Mouse (Mus musculus) hematopoietic multipotent progenitor cell, adult 10-12 weeks (in vitro differentiated cells): ENCODE measurements around the gene Gnptg. TPM values are rescaled to one million over a fixed set of nuclear protein-coding genes. Genes with fewer than 3 reads are reported as not detected.

Experiments used
- polyA plus RNA-seq: library from polyadenylated mRNA; stranded (reverse); fragments of >175 nt; gene quantifications from 2 replicates; pipeline ENCODE4 v1.2.3, GENCODE M21; 2012; ENCODE audit warnings: low replicate concordance

Gene Gnptg
- 9.7 and 21.5 TPM in 2 replicates for polyA plus RNA-seq

GRCm38 (mm10) chr17:25239695-25240636 lies at the start of gene Gnptg, which contains the start of gene Tsr3:
TSS of gene Gnptg (minus strand) at chr17:25240124.
TSS of gene Tsr3 (plus strand) at chr17:25240170.

GRCm38 (mm10) chr17:25274571-25275346 lies 34.8 kb upstream of the Gnptg start, which contains the start of gene Ube2i:
TSS of gene Ube2i (minus strand) at chr17:25274622.

GRCm38 (mm10) chr17:25256140-25256754 lies 16.3 kb upstream of the Gnptg start, which contains the start of gene Baiap3:
TSS of gene Baiap3 (minus strand) at chr17:25256364.

GRCm38 (mm10) chr17:25188150-25189031 lies 51.5 kb downstream of the Gnptg start, which contains the start of gene Unkl:
TSS of gene Unkl (plus strand) at chr17:25188397.

GRCm38 (mm10) chr17:25184129-25184691 lies 55.7 kb downstream of the Gnptg start, which contains the start of gene BC003965:
TSS of gene BC003965 (plus strand) at chr17:25184554.

Other genes starting within 250 kb of the Gnptg start
- gene Cramp1l, start 224.3 kb downstream of the Gnptg start, polyA plus RNA-seq: 13.8 and 42.6 TPM in 2 replicates
- gene Ift140, start 224.0 kb downstream of the Gnptg start, polyA plus RNA-seq: 12.6 and 17.0 TPM in 2 replicates
- gene Tmem204, start 156.5 kb downstream of the Gnptg start, polyA plus RNA-seq: 0.62 TPM in 1 of 2 replicates, not detected in the other
- 11.5 and 26.9 TPM in 2 replicates for gene Telo2, start 124.2 kb downstream of the Gnptg start, polyA plus RNA-seq
- not detected in 2 replicates for gene Ptx4, start 119.4 kb downstream of the Gnptg start, polyA plus RNA-seq
- 26.3 and 36.9 TPM in 2 replicates for gene Clcn7, start 106.7 kb downstream of the Gnptg start, polyA plus RNA-seq
- gene Ccdc154, start 77.7 kb downstream of the Gnptg start, polyA plus RNA-seq: not detected in 2 replicates
- not detected in 2 replicates for gene Gm38655, start 64.7 kb downstream of the Gnptg start, polyA plus RNA-seq
- 19.1 and 36.7 TPM in 2 replicates for gene BC003965, start 55.6 kb downstream of the Gnptg start, polyA plus RNA-seq
- 79.2 and 79.9 TPM in 2 replicates for gene Unkl, start 51.7 kb downstream of the Gnptg start, polyA plus RNA-seq
- gene Tsr3, start within 50 bp of the Gnptg start, polyA plus RNA-seq: 11.0 and 15.2 TPM in 2 replicates
- 0.90 and 3.3 TPM in 2 replicates for gene Baiap3, start 16.2 kb upstream of the Gnptg start, polyA plus RNA-seq
- gene Ube2i, start 34.5 kb upstream of the Gnptg start, polyA plus RNA-seq: 203 and 276 TPM in 2 replicates
- 1.8 and 2.7 TPM in 2 replicates for gene Prss34, start 58.3 kb upstream of the Gnptg start, polyA plus RNA-seq
- not detected in 2 replicates for gene Prss28, start 68.5 kb upstream of the Gnptg start, polyA plus RNA-seq
- 0.65 and 1.5 TPM in 2 replicates for gene Prss29, start 78.5 kb upstream of the Gnptg start, polyA plus RNA-seq
- gene Tpsab1, start 105.4 kb upstream of the Gnptg start, polyA plus RNA-seq: 0.87 and 3.6 TPM in 2 replicates
- gene Tpsb2, start 126.2 kb upstream of the Gnptg start, polyA plus RNA-seq: 2.0 and 20.1 TPM in 2 replicates
- 0.21 TPM in 1 of 2 replicates, not detected in the other for gene Tpsg1, start 129.1 kb upstream of the Gnptg start, polyA plus RNA-seq
- 6.5 and 17.3 TPM in 2 replicates for gene Cacna1h, start 193.7 kb upstream of the Gnptg start, polyA plus RNA-seq
- not detected in 2 replicates for gene Tekt4, start 214.5 kb upstream of the Gnptg start, polyA plus RNA-seq